Mouse (Mus musculus) urinary bladder, postnatal 36 days (tissue): ENCODE measurements at regions not wholly inside any gene's neighbourhood (a gene's known extent, or its start where the extent isn't known, plus 50 kb on each side); places are given as distances from the start of the nearest gene placed in this dataset.
"Not testable (repeated sequence)": the region's sequence is repeated elsewhere in the genome, so short reads cannot be mapped to it uniquely, and the experiment has no call there.

Experiments
- DNase-seq, 2 experiments: peaks; one replicate each; pipeline ENCODE4 v3.0.0; 2022; ENCODE audit warnings: low spot score in 2 of 2, mixed read lengths in 1 of 2

DNA sequence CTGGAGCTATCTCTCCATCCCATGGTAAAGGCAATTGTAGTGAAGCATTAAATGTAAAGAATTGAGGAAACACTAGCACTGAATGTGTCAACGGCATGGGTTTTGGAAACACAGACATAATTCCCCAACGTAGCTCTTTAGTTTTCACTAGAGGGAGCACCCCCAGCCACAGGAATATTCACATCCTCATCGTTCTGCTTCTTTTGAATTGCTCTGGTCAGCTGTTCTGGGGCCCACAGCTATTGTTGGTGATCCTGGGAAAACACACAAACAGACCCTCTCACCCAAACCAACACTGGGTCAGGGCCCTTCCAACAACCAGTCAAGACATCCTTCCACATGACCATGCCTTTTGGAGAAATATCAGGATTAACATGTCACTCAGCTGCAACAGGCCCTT, 119.7 kb downstream of the Impg2 start:
- not testable (repeated sequence) for DNase-seq

DNA sequence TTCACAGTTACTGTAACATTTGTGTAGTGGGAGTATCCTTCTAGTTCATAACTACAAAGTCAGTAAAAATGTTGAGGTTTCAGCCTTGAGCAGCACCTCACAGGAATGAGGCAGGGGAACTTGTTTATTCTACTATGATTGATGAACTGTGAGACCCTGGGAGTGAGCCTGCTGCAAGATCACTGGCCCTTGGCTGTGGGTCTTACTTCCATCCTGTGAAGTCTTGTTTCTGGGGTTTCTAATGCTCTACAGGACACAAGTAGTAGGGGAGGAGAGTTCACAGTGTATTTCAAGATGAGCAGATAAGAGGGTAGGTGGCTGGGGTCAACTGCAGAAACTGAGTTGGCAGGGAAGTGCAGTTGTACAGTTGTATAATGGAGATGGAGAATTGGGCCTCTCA, 128.3 kb upstream of the Abi3bp start:
- DNase-seq: no peak

DNA sequence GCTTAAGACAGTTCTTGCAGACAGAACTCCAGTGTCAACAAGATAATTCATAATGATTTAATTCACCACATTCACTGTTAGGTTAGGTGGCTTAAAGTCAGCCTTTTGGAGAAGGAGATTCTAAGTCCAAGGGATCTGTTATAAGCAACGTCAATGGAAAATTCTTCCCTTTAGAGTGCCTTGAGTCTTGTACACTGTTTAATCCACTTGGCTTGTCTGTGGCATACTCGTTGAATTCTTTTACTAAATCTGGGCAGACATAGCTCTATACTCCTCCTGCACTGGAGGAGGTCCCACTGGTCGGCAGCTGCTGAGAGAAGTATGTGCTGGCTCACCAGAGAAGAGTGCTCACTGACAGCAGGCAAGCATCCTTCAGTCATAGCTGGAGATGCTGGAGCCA, 124.8 kb upstream of the Abi3bp start:
- no peak for DNase-seq

DNA sequence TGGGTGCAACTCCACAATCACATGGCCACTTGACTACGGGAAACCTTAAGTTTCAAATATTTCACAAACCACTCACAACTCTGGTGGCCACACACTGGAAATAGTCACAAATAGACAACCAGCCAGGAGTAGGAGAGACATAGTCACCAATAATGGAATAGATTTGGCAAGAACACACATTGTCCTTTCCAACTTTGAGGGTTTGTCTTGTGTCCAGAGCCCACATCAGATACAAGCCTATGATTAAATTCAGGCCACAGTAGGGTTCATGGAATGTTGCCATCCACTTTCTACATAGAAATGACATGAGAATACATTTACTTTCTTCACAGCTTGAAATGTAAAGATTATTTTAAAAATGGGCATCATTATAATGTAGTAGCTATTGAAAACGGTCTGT, 118.6 kb upstream of the Abi3bp start:
- no peak for DNase-seq

DNA sequence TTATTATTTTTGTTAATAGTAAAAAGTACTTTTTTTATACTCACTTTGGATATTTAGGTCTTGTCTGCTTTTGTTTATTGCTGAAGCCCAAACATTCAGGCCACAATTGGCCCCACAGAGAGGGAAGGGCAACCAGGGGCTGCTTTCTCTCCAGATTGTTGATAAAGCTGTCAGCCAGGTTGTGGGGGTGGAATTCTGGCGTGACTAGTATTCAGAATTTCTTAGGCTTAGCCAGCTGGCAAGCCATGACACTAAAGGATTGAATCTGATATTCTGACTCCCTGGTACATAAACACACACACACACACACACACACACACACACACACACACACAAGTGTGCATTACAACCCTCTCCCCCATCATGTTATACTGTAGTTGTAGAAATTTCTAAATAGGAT, 116.7 kb upstream of the Abi3bp start:
- DNase-seq: no peak

DNA sequence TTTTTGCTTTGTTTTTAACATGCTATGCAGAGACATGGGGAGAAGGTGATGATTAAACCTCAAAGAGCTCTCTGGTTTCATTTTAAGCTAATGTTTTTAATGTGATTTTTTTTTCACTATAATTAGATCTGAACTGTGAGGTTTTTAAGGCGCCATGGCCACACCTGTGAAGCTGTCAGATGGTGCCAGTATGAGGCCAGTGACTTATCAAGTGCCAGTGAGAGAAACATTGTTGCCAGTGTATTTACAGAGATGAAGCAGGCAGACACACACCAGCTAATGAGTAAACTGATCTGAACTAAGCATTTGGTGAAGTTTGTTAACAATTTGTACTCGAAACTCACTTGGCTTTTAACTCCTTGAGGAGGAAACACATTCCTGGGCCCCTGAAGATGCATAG, 99.3 kb upstream of the Abi3bp start:
- no peak for DNase-seq

DNA sequence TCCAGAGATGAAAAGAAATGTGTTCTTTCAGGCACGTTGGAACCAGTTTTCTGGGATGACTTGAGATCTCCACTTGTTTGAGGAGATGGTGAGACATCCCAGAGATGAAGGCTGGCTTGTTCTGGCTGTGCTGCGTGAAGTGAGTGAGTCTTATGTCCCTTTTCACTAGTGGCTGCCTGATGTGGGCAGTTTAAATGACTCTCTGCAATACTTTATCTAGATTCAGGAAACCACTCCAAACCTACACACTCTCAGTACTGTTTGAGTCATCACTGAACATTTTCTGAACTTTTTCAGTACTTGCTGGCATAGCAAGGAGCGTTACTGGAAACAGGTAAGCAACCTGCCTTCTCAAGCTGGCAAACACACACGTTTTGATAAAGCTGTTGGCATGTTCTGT, 97.0 kb upstream of the Abi3bp start:
- DNase-seq: no peak

DNA sequence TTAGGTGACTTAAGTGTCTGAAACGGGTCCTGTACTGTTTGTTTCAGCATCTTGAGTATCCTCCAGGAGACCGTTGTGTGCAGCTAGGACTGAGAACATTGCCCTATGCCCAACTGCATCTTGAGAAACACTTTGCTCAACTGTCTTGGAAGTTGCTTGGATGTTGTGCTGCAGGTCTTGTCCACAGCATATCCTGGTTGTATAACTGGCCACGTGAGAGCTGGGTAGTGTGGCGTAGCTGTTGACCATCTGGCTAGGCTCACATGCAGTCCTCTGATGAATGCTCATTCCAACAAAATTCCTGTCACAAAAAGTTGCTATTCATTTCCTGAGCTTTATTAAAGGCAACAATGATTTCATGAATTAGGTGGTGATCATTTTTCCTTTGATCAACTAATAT, 91.1 kb upstream of the Abi3bp start:
- peak in 1 of 2 experiments; percentile 2 for DNase-seq

DNA sequence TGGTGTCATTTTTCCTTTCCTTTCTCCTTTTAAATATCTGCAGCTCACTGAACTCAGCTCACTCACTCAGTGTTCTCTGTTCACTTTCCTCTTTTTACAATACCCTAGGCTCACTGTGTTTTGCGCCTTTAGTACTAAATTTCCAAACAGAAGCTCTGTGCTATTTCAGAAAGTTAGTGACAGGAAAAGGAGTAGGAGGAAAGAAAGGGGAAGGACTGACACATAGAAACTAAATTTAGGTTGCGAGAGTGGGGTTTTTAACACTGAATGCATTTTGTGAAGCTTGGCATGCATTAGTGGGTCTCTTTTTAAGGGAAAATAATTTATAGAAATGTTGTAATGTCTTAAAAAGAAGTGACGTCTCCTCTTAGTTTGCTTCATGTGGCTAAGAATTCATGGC, 84.8 kb upstream of the Abi3bp start:
- DNase-seq: no peak

DNA sequence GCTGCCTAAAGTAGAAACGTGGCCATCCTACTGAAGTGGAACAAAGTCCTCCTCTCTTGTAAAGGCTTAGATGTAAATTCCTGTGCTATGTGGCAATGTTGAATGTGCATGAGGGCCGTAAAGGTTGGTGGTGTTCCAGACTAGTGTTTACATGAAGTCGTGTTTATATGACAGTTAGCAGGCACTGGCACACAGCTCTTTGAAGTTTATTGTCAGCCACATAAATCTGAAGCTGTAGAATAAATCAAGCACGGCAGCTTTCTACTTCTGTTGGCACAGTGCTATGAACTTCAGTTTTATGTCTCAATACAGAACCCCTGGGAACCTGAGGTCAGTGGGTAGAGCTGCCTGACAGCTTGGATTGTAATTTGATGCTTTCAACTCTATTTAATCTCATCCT, 81.1 kb upstream of the Abi3bp start:
- DNase-seq: no peak

DNA sequence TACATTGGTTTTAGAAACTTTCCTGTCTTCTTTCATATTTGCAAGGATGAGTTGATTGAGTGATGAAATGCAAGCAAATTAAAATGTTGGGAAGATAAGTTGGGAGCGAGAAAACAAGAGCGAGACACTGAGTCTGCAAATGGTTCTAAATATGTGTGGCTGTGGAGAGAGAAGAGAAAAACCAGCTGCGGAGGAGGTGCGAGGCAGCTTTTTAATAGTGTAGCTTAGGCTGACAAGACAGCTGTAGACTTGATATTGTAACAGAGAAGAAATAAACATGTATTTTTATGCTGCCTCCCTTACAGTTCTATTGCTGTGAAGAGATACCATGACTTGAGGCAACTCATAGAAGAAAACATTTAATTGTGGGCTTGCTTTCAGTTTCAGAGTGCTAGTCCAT, 78.1 kb upstream of the Abi3bp start:
- DNase-seq: no peak

DNA sequence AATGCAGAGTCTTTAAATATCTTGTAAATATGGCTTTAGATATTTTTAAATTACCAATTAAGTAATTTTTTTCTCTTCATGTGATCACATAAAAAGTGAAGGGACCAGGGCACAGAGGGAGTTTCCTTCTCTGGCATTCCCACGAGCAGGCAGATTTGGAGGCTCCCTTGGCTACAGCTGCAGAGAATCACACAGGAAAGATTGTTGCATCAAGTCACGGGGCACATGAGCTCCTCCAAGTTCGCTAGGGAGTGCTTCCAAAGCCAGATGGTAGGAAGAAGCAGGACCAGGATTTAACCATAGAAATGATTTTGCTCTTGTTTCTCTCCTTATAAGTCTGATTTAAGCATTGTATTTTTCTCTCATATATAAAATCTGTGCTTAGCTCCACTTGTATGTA, 53.9 kb upstream of the Abi3bp start:
- DNase-seq: peak; percentile 12 to 32
